Comparison of ENCODE assay signal across 8 mouse cellular contexts in the genomic region with DNA sequence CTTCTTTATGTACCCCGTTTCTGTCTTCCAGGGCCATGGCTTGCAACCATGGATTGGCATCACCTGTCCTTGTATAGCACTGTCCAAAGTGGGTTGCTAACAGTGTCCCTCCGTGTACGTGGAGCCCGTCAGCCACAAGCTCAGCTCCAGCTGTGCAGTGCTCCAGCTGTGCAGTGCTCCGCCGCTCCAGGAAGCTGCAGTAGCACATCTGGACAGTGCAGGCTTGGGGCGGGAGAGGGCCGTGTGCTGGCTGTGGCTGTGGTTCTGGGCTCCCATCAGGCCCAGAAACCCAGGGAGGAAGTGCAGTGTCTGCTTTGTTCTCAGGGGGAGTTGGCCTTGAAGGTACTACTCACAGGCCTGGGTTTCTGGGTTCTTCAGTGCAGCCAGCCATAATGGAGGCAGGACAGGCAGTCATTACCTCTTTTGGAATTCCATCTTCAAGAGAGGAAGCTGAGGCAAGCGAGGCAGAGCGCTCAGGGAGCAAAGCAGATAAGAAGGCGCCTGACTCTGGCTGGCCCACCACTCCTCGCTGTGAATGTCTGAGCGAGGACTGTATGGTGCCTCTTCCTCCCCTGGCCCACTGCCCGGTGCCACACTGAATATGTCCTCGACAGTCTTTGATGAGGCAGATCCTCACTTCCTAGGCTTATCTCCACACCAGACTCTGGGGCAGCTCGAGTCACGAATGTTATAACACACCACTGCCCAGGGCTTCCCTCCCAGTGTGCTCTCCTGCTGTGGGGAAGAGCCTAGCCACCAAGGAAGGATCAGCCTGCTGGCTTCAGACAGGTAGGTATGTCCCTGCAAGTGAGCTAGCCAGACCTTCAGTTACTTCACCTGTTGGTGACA. TPM values are rescaled to one million over a fixed set of nuclear protein-coding genes. Genes with fewer than 3 reads are reported as not detected.
A peak's percentile ranks its signal among the peaks of the same experiment; 100 is the strongest.
DNase-seq lines count a peak whose midpoint lies in the region; ATAC-seq and TF ChIP-seq lines count a peak whose summit lies in the region.
"Had no signal": no experiment of that assay in that cellular context is flagged by ENCODE, and none has a peak within 500 bp of the region (broad histone marks: within the 10 kb centered on the region; RNA-seq: fewer than 3 reads in every experiment).

No protein-coding gene starts in this region.

- H3K4me3 ChIP-seq in heart, embryonic 13.5 days = no peak overlapping the region
- H3K4me3 ChIP-seq in lung, postnatal 0 days (ENCODE audit: low read depth, low read length) = no peak overlapping the region
- H3K4me3 ChIP-seq in midbrain, postnatal 0 days (ENCODE audit: low read depth, low read length) = no peak overlapping the region

- no peaks in the 10 kb centered on the region for H3K9me3 ChIP-seq in heart, embryonic 13.5 days
- no peaks in the 10 kb centered on the region for H3K9me3 ChIP-seq in lung, postnatal 0 days (ENCODE audit: low read length)
- no peaks in the 10 kb centered on the region for H3K9me3 ChIP-seq in midbrain, postnatal 0 days (ENCODE audit: low read length)

- 0 out of 2 replicates have a peak, but pooled peaks have one; percentile 9 for TF ChIP-seq CTCF in lung, postnatal 0 days (IDR thresholded peaks at IDR 0.05)
- TF ChIP-seq CTCF in midbrain, postnatal 0 days (IDR thresholded peaks at IDR 0.05) = no peak

- ATAC-seq in heart, embryonic 13.5 days (ENCODE audit: extremely low read depth, insufficient number of reproducible peaks, low FRiP score, low TSS enrichment) = peak; percentile 60; the same call in 1 of the 2 replicates
- peak; percentile 29 for ATAC-seq in lung, postnatal 0 days
- ATAC-seq in midbrain, postnatal 0 days (ENCODE audit: low FRiP score) = no peak

- peak; percentile 78 for DNase-seq in 416B (ENCODE audit: low read depth)
- DNase-seq in CD4-positive helper T cell, adult 2 months (ENCODE audit: low read depth, low spot score) = peak; percentile 27
- peak; percentile 40 for DNase-seq in lung, postnatal 0 days (ENCODE audit: low spot score)
- DNase-seq in midbrain, postnatal 0 days (ENCODE audit: low spot score) = no peak
- DNase-seq in ovary, postnatal 10 days (ENCODE audit: low spot score) = no peak
- no peak for DNase-seq in frontal cortex, postnatal 10 days (ENCODE audit: low spot score in 2 of 2)

- no peaks in the 10 kb centered on the region for H3K27me3 ChIP-seq in heart, embryonic 13.5 days (replicated peaks)
- H3K27me3 ChIP-seq in lung, postnatal 0 days (replicated peaks; ENCODE audit: insufficient read depth, low read length) = no peaks in the 10 kb centered on the region
- no peaks in the 10 kb centered on the region for H3K27me3 ChIP-seq in midbrain, postnatal 0 days (ENCODE audit: insufficient read depth, low read length)

- WGBS in heart, embryonic 13.5 days = 17% methylated on average over 17 of the region's 17 CpGs
- 30% methylated on average over 17 of the region's 17 CpGs for WGBS in lung, postnatal 0 days
- 69% methylated on average over 17 of the region's 17 CpGs for WGBS in midbrain, postnatal 0 days

- H3K4me1 ChIP-seq in heart, embryonic 13.5 days = peaks cover 77% of the 10 kb centered on the region
- peaks cover 14% of the 10 kb centered on the region; the same call in 1 of the 2 replicates for H3K4me1 ChIP-seq in lung, postnatal 0 days (ENCODE audit: insufficient read depth, low read depth, low read length)
- no peaks in the 10 kb centered on the region for H3K4me1 ChIP-seq in midbrain, postnatal 0 days (ENCODE audit: insufficient read depth, low read length)

- no peak for TF ChIP-seq EP300 in lung, postnatal 0 days (IDR thresholded peaks at IDR 0.05)

- H3K27ac ChIP-seq in heart, embryonic 13.5 days (replicated peaks) = peak overlapping the region; percentile 96
- no peak overlapping the region for H3K27ac ChIP-seq in lung, postnatal 0 days (ENCODE audit: low read length)
- no peak overlapping the region for H3K27ac ChIP-seq in midbrain, postnatal 0 days (ENCODE audit: low read depth, low read length)
- H3K27ac ChIP-seq: macrophage had no signal

- H3K36me3 ChIP-seq in heart, embryonic 13.5 days = no peaks in the 10 kb centered on the region
- H3K36me3 ChIP-seq in lung, postnatal 0 days (ENCODE audit: insufficient read depth, low read length) = no peaks in the 10 kb centered on the region
- no peaks in the 10 kb centered on the region for H3K36me3 ChIP-seq in midbrain, postnatal 0 days (ENCODE audit: insufficient read depth, low read length)

- H3K4me2 ChIP-seq in heart, embryonic 13.5 days = peak overlapping the region; percentile 28
- no peak overlapping the region for H3K4me2 ChIP-seq in lung, postnatal 0 days (replicated peaks; ENCODE audit: low read depth, low read length)
- no peak overlapping the region for H3K4me2 ChIP-seq in midbrain, postnatal 0 days (ENCODE audit: low read depth, low read length, poor library complexity, severe bottlenecking)

- H3K9ac ChIP-seq in heart, embryonic 13.5 days = peak overlapping the region; percentile 38; the same call in 1 of the 2 replicates
- no peak overlapping the region for H3K9ac ChIP-seq in lung, postnatal 0 days (replicated peaks; ENCODE audit: low read depth)
- H3K9ac ChIP-seq in midbrain, postnatal 0 days (replicated peaks; ENCODE audit: low read length, poor library complexity, severe bottlenecking) = no peak overlapping the region

RNA-seq across cellular contexts. Expression of a gene that starts 39.4 kb away (rescaled TPM):
- 14.2 and 14.8 TPM in 2 replicates for polyA plus RNA-seq in heart, embryonic 13.5 days (2015; fragmentation: Nextera tagmentation; extraction: Ambion mirVana)
- 24.4 and 27.3 TPM in 2 replicates for polyA plus RNA-seq in lung, postnatal 0 days (2015; fragmentation: Nextera tagmentation; extraction: Ambion mirVana)
- total RNA-seq in midbrain, postnatal 0 days (2014; rRNA removed) = 16.6 TPM in 2 replicates
- 5.0 and 6.0 TPM in 2 replicates for polyA plus RNA-seq in midbrain, postnatal 0 days (2015; fragmentation: Nextera tagmentation; extraction: Ambion mirVana)

RNA-seq across cellular contexts. Expression of a gene that starts 56.9 kb away (rescaled TPM):
- polyA plus RNA-seq in heart, embryonic 13.5 days (2015; fragmentation: Nextera tagmentation; extraction: Ambion mirVana) = 10.7 and 10.8 TPM in 2 replicates
- 23.5 and 26.4 TPM in 2 replicates for polyA plus RNA-seq in lung, postnatal 0 days (2015; fragmentation: Nextera tagmentation; extraction: Ambion mirVana)
- total RNA-seq in midbrain, postnatal 0 days (2014; rRNA removed) = 4.3 and 7.9 TPM in 2 replicates
- polyA plus RNA-seq in midbrain, postnatal 0 days (2015; fragmentation: Nextera tagmentation; extraction: Ambion mirVana) = 3.1 and 3.7 TPM in 2 replicates

Comparison
In these comparisons a context has a peak if more than half of its experiments do, and no peak if none do; other contexts are left out.
1. DNase-seq: peak in 416B (single experiment), CD4-positive helper T cell, adult 2 months (single experiment) and lung, postnatal 0 days (single experiment); none in midbrain, postnatal 0 days (single experiment), ovary, postnatal 10 days (single experiment) and frontal cortex, postnatal 10 days (0 of 2).